Mouse (Mus musculus): ENCODE data around the gene Gng12. TPM values are rescaled to one million over a fixed set of nuclear protein-coding genes. Genes with fewer than 3 reads are reported as not detected.
A peak's percentile ranks its signal among the peaks of the same experiment; 100 is the strongest.

Gng12 gene
- polyA plus RNA-seq, 1 experiment from 2014 or later, result 130 TPM

DNA sequence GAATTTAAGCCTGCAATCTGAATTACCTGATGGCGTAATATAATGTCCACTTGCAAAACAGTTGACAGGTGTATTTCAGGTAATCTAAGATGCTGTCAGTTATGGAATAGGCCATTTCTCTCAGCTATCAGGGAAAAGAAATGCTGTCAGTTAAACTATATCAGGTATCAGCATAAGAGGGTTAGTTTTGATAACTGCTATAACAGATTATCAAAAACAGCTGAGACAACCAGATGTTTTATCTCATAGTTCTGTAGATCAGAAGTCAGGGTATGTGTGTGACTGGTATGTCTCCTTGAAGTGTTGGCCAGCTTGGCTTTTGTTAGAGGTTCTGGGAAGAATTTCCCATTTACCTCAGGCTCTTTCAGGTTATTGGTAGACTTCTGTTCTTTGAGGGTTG, 10.0 kb downstream of the Gng12 start:
- WGBS, result 89% methylated on average over 1 of the region's 1 CpGs
- no peaks in the 10 kb centered on the region for H3K9me3 ChIP-seq (ENCODE audit: control insufficient read depth, low read depth, low read length)

DNA sequence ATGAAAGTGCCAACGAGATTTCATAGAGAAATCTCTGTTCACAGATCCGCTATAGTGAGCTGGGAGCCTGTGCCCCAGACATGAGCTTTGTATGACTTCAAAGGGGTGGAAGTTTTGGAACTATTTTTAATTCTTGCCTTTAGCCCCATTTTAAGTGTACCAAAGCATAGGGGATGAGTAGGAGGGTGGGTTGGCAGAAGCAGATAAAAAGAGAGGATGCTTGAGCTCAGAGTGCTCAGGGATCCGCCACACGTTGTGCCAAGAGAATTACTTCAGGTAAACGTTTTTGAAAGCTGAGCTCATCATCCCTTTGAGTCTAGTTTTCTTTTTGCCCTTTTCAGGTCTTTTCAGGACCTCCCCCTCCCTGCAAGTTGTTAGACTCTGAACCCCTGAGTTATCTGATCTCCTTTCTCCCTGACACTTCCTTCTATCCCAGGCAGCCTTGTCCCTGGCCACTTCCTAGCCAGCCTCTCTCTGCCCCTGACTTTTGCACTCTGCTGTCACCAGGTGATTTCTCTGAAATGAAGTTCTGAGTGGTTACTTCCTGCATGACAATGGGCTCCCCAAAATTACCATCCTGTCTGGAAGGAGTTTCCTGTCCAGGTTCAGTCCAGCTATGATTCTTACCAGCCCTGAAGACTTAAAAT, 12.3 kb downstream of the Gng12 start:
- no peak overlapping the region for H3K4me2 ChIP-seq (replicated peaks; ENCODE audit: low read depth, low read length)
- WGBS, result 67% methylated on average over 5 of the region's 5 CpGs
- H3K4me3 ChIP-seq (ENCODE audit: low read depth, low read length), result no peak overlapping the region
- H3K27me3 ChIP-seq (ENCODE audit: control insufficient read depth, insufficient read depth, low read length), result no peaks in the 10 kb centered on the region
- ATAC-seq (ENCODE audit: insufficient number of reproducible peaks, insufficient read depth, low FRiP score, low read depth), result no peak
- no peaks in the 10 kb centered on the region for H3K9me3 ChIP-seq (ENCODE audit: control insufficient read depth, low read depth, low read length)
- H3K36me3 ChIP-seq (ENCODE audit: control insufficient read depth, insufficient read depth, low read length), result no peaks in the 10 kb centered on the region
- no peak overlapping the region for H3K27ac ChIP-seq (ENCODE audit: low read length)
- H3K4me1 ChIP-seq (ENCODE audit: control insufficient read depth, insufficient read depth, low read length), result peaks cover 22% of the 10 kb centered on the region
- H3K9ac ChIP-seq (replicated peaks; ENCODE audit: low read depth, low read length), result no peak overlapping the region

More for the DNA sequence above, 10.0 kb downstream of the Gng12 start:
- no peak overlapping the region for H3K27ac ChIP-seq (ENCODE audit: low read length)
- no peaks in the 10 kb centered on the region for H3K36me3 ChIP-seq (ENCODE audit: control insufficient read depth, insufficient read depth, low read length)
- no peak overlapping the region for H3K9ac ChIP-seq (replicated peaks; ENCODE audit: low read depth, low read length)
- H3K27me3 ChIP-seq (ENCODE audit: control insufficient read depth, insufficient read depth, low read length), result no peaks in the 10 kb centered on the region
- no peak for ATAC-seq (ENCODE audit: insufficient number of reproducible peaks, insufficient read depth, low FRiP score, low read depth)
- no peak overlapping the region for H3K4me2 ChIP-seq (replicated peaks; ENCODE audit: low read depth, low read length)
- H3K4me1 ChIP-seq (ENCODE audit: control insufficient read depth, insufficient read depth, low read length), result peaks cover 19% of the 10 kb centered on the region
- no peak overlapping the region for H3K4me3 ChIP-seq (ENCODE audit: low read depth, low read length)

GRCm38 (mm10) chr6:66910493-66911435, 14.6 kb downstream of the Gng12 start:
- H3K27me3 ChIP-seq (ENCODE audit: control insufficient read depth, insufficient read depth, low read length), result no peaks in the 10 kb centered on the region
- no peak overlapping the region for H3K4me3 ChIP-seq (ENCODE audit: low read depth, low read length)
- H3K9me3 ChIP-seq (ENCODE audit: control insufficient read depth, low read depth, low read length), result no peaks in the 10 kb centered on the region
- no peak overlapping the region for H3K9ac ChIP-seq (replicated peaks; ENCODE audit: low read depth, low read length)
- 38% methylated on average over 11 of the region's 11 CpGs for WGBS
- peaks cover 22% of the 10 kb centered on the region for H3K4me1 ChIP-seq (ENCODE audit: control insufficient read depth, insufficient read depth, low read length)
- peak overlapping the region; percentile 23; the same call in 1 of the 2 replicates for H3K27ac ChIP-seq (ENCODE audit: low read length)
- H3K36me3 ChIP-seq (ENCODE audit: control insufficient read depth, insufficient read depth, low read length), result no peaks in the 10 kb centered on the region
- peak; percentile 72 for ATAC-seq (ENCODE audit: insufficient number of reproducible peaks, insufficient read depth, low FRiP score, low read depth)
- no peak overlapping the region for H3K4me2 ChIP-seq (replicated peaks; ENCODE audit: low read depth, low read length)

DNA sequence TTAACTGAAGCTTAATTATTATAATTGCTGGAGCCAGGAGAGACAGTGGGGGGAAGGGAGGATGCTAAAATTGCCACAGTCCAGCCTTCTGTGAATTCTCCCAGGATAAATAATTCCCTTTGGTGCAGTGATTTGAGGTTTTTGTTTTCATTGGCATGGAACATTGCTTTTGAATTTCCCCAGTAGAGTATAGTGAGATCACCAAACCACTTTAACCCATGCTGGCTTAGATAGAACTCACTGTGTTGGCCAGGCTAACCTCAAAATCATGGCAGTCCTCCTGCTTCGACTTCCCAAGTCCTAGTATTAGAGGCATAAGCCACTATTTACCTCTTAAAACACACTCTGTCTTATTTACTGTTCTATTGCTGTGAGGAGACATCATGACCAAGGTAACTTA, 17.2 kb downstream of the Gng12 start:
- H3K4me2 ChIP-seq (replicated peaks; ENCODE audit: low read depth, low read length), result no peak overlapping the region
- no peak for ATAC-seq (ENCODE audit: insufficient number of reproducible peaks, insufficient read depth, low FRiP score, low read depth)
- no peak overlapping the region for H3K27ac ChIP-seq (ENCODE audit: low read length)
- no peaks in the 10 kb centered on the region for H3K27me3 ChIP-seq (ENCODE audit: control insufficient read depth, insufficient read depth, low read length)
- no peaks in the 10 kb centered on the region for H3K9me3 ChIP-seq (ENCODE audit: control insufficient read depth, low read depth, low read length)
- H3K4me1 ChIP-seq (ENCODE audit: control insufficient read depth, insufficient read depth, low read length), result peaks cover 17% of the 10 kb centered on the region
- no peak overlapping the region for H3K4me3 ChIP-seq (ENCODE audit: low read depth, low read length)
- 89% methylated on average over 1 of the region's 1 CpGs for WGBS
- no peaks in the 10 kb centered on the region for H3K36me3 ChIP-seq (ENCODE audit: control insufficient read depth, insufficient read depth, low read length)
- no peak overlapping the region for H3K9ac ChIP-seq (replicated peaks; ENCODE audit: low read depth, low read length)

DNA sequence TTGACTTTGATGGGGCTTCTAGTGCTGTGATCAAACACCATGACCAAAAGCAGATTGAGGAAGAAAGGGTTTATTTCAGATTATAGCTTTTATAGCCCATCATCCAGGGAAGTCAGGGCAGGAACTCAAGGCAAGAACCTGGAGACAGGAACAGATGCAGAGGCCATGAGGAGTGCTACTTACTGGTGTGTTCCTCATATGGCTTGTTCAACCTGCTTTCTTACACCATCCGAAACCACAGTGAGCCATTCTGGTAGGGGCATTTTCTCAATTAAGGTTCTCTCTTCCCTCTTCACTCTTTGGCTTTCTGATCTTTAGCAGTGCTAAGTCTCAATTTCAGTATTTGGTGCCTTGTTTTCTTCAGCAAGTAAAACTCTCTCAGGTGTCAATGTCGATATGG, 19.4 kb downstream of the Gng12 start:
- H3K9me3 ChIP-seq (ENCODE audit: control insufficient read depth, low read depth, low read length), result no peaks in the 10 kb centered on the region
- H3K27ac ChIP-seq (ENCODE audit: low read length), result no peak overlapping the region
- no peak overlapping the region for H3K9ac ChIP-seq (replicated peaks; ENCODE audit: low read depth, low read length)
- H3K36me3 ChIP-seq (ENCODE audit: control insufficient read depth, insufficient read depth, low read length), result no peaks in the 10 kb centered on the region
- no peak overlapping the region for H3K4me3 ChIP-seq (ENCODE audit: low read depth, low read length)
- 95% methylated on average over 2 of the region's 2 CpGs for WGBS
- ATAC-seq (ENCODE audit: insufficient number of reproducible peaks, insufficient read depth, low FRiP score, low read depth), result no peak
- H3K4me1 ChIP-seq (ENCODE audit: control insufficient read depth, insufficient read depth, low read length), result peaks cover 8% of the 10 kb centered on the region
- no peak overlapping the region for H3K4me2 ChIP-seq (replicated peaks; ENCODE audit: low read depth, low read length)
- H3K27me3 ChIP-seq (ENCODE audit: control insufficient read depth, insufficient read depth, low read length), result no peaks in the 10 kb centered on the region

- WGBS, result 85% methylated on average over 7 of the region's 7 CpGs
- H3K4me1 ChIP-seq (ENCODE audit: control insufficient read depth, insufficient read depth, low read length), result no peaks in the 10 kb centered on the region
- H3K9ac ChIP-seq (replicated peaks; ENCODE audit: low read depth, low read length), result no peak overlapping the region
- no peaks in the 10 kb centered on the region for H3K9me3 ChIP-seq (ENCODE audit: control insufficient read depth, low read depth, low read length)
- no peak for ATAC-seq (ENCODE audit: insufficient number of reproducible peaks, insufficient read depth, low FRiP score, low read depth)
- no peaks in the 10 kb centered on the region for H3K27me3 ChIP-seq (ENCODE audit: control insufficient read depth, insufficient read depth, low read length)
- H3K4me2 ChIP-seq (replicated peaks; ENCODE audit: low read depth, low read length), result no peak overlapping the region
- H3K4me3 ChIP-seq (ENCODE audit: low read depth, low read length), result no peak overlapping the region
- H3K27ac ChIP-seq (ENCODE audit: low read length), result no peak overlapping the region
- H3K36me3 ChIP-seq (ENCODE audit: control insufficient read depth, insufficient read depth, low read length), result no peaks in the 10 kb centered on the region
Measured at GRCm38 (mm10) chr6:66917032-66917431, 20.8 kb downstream of the Gng12 start.

DNA sequence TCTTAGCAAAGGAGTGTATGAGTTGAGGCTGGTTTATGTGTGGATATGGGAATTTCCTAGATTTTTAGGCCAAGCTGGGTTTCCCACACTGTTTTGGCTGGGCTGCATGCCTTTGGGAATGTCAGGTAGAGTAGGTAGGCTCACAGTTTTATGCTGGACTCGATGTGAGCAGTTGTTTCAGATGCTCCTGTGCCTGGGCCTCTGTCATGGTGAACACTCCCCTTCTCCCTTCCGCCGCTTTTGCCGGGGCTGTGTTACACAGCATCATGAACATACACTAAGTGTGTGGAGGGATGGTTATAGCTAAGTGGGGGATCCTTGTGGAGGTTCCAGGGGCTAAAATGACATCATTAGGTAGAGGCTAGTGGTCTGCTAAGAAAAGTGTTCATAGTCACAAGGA, 24.6 kb downstream of the Gng12 start:
- Histone ChIP-seq H3K9ac (replicated peaks; ENCODE audit: low read depth, low read length) (no peak overlapping the region), H3K27ac (ENCODE audit: low read length) (no peak overlapping the region), H3K4me1 (ENCODE audit: control insufficient read depth, insufficient read depth, low read length) (no peaks in the 10 kb centered on the region), H3K27me3 (ENCODE audit: control insufficient read depth, insufficient read depth, low read length) (no peaks in the 10 kb centered on the region), H3K4me2 (replicated peaks; ENCODE audit: low read depth, low read length) (no peak overlapping the region), H3K4me3 (ENCODE audit: low read depth, low read length) (no peak overlapping the region), H3K9me3 (ENCODE audit: control insufficient read depth, low read depth, low read length) (no peaks in the 10 kb centered on the region), H3K36me3 (ENCODE audit: control insufficient read depth, insufficient read depth, low read length) (no peaks in the 10 kb centered on the region)
- no peak for ATAC-seq (ENCODE audit: insufficient number of reproducible peaks, insufficient read depth, low FRiP score, low read depth)
- WGBS, result 93% methylated on average over 4 of the region's 4 CpGs

DNA sequence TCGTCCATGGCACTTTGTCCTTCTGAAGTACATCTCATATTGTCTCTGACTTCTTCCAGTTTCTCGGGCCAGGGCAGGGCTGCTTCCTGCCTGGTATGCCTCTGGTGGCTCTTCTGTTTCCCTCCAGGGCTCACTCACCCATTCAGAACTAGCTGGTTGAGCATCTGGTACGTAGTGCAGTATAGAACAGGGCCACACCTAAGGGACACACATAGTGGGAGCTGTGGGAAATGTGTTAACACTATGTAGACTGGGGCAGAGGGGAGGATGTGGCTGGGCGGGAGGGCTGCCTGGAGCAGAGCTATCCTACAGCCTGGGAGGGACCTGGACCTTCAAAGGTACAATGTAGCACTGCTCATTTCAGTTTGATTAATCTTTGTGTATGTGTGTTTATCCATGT, 25.6 kb downstream of the Gng12 start:
- 91% methylated on average over 4 of the region's 4 CpGs for WGBS
- ATAC-seq (ENCODE audit: insufficient number of reproducible peaks, insufficient read depth, low FRiP score, low read depth), result no peak

More for the DNA sequence above, 25.6 kb downstream of the Gng12 start:
- Histone ChIP-seq H3K4me2 (replicated peaks; ENCODE audit: low read depth, low read length) (no peak overlapping the region), H3K4me3 (ENCODE audit: low read depth, low read length) (no peak overlapping the region), H3K4me1 (ENCODE audit: control insufficient read depth, insufficient read depth, low read length) (no peaks in the 10 kb centered on the region), H3K27ac (ENCODE audit: low read length) (no peak overlapping the region), H3K27me3 (ENCODE audit: control insufficient read depth, insufficient read depth, low read length) (no peaks in the 10 kb centered on the region), H3K9me3 (ENCODE audit: control insufficient read depth, low read depth, low read length) (no peaks in the 10 kb centered on the region), H3K9ac (replicated peaks; ENCODE audit: low read depth, low read length) (no peak overlapping the region), H3K36me3 (ENCODE audit: control insufficient read depth, insufficient read depth, low read length) (no peaks in the 10 kb centered on the region)
